Mouse (Mus musculus) gastrocnemius, postnatal 14 days (tissue): ENCODE measurements around the gene Calhm1. TPM values are rescaled to one million over a fixed set of nuclear protein-coding genes. Genes with fewer than 3 reads are reported as not detected.

ENCODE experiments used
- DNase-seq: peaks from one replicate; pipeline ENCODE4 v3.0.0; 2021; ENCODE audit warnings: mixed read lengths
- intact Hi-C: fragments of 180-260 bp; cut with DNase I; formaldehyde crosslinking; loops from one replicate; pipeline ENCODE4 v1.15.1; 2025; ENCODE audit warnings: low total_unique reads
- long read RNA-seq, 2 experiments: library from polyadenylated mRNA; stranded (forward); transcript quantifications; one replicate each; pipeline ENCODE4 v2.0.0; 2021
- total RNA-seq, 2 experiments: library from RNA; stranded (reverse); gene quantifications; 2 replicates each; pipeline ENCODE4 v1.2.3; 2021

The Calhm1 gene
- total RNA-seq: not detected
- long read RNA-seq, experiment 1: 0 reads
- long read RNA-seq, experiment 2: 0 reads

DNA sequence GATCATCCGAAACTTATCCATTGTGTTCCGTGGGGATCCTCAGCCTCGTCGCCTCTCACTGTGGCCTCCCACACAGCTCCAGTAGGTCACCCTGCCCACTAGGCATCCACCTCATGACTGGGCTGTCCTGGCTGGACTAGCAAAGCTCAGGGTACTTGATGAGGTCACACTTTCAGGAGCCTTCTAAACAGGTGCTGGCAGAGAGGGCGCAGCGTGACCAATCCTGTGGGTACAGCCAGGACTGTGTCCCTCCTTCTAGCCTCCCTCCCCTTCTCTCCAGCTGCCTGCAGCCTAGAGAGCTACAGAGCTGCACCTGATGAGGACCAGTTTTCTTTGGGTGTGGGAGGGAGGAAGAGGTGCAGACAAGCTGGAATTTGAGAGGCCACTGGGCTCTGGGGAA, at the start of gene Calhm1:
Gene Calhm1, minus strand, starts transcription at position 101 of the 400 bp plus-strand sequence.
- no peak for DNase-seq

GRCm38 (mm10) chr19:47192158-47192557, 48.1 kb upstream of the Calhm1 start:
- intact Hi-C loops: no loop called here
- DNase-seq: no peak

More for the DNA sequence above, at the start of gene Calhm1:
- intact Hi-C loops: no loop called here

DNA sequence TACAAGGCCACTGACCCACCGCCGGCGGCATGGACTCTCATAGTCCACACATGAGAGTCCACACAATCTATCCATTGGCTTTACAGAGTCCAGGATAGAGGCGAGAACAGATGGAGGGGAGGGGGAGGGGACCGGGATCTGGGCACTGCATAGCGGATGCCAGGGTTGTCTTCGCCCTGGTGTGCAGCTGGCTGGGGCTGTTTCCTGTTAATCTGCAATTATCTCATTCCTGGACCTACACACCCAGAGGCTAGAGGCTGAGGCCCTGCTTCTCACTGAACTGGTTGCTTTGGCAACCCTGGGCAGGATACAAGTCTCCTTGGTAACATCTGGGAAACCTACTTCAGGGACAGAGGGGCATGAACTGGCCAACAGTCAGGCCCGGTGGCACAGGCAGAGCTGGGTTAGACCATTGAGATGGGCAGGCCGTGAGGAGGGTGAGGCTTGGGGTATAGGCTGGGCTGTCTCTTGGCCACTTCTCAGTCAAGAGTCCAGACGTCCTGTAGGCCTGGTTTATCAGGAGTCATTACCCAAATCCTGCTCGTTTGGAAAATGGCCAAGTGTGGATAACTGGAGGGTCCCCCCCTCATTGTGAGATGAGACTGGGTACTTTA, 44.6 kb upstream of the Calhm1 start:
- intact Hi-C loops: no loop called here
- no peak for DNase-seq

GRCm38 (mm10) chr19:47186514-47187275, 42.6 kb upstream of the Calhm1 start:
- no peak for DNase-seq
- intact Hi-C loops: no loop called here

- intact Hi-C loops: no loop called here
- DNase-seq: no peak
Measured at GRCm38 (mm10) chr19:47184736-47185135, 40.7 kb upstream of the Calhm1 start.

- DNase-seq: no peak
- intact Hi-C loops: no loop called here
Measured at GRCm38 (mm10) chr19:47184221-47184620, 40.2 kb upstream of the Calhm1 start.

DNA sequence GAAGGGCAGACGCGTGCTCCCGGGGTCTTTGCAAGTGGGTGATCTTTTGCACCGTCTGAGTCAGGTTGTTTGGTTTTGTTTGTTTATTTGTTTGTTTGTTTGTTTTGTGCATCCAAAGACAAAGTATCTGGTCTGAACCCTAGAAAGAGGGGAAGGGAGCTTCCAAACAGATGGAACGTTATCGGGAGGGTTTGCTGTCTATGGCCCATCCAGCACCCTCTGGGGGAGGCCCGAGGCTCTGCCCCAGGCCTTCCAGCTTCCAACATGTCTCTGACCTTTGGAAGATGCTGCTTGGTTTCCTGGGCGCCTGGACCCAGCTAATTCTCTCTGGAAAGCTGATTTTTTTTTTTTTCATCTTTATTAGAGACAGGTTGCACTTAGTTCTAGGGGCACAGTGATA, 36.0 kb upstream of the Calhm1 start:
- DNase-seq: no peak
- intact Hi-C loops: no loop called here

GRCm38 (mm10) chr19:47179272-47179809, 35.3 kb upstream of the Calhm1 start:
- intact Hi-C loops: loop anchor here (5.0 kb wide), 1 partner anchor 158 kb away; no protein-coding TSS in a partner anchor
- DNase-seq: no peak

- intact Hi-C loops: loop anchor here (5.0 kb wide), 1 partner anchor 159 kb away; no protein-coding TSS in a partner anchor
- DNase-seq: peak; percentile 43
Measured at GRCm38 (mm10) chr19:47178431-47179271, 34.6 kb upstream of the Calhm1 start, which contains the start of gene Neurl1a. Neurl1a (plus strand) TSS chr19:47178820.

DNA sequence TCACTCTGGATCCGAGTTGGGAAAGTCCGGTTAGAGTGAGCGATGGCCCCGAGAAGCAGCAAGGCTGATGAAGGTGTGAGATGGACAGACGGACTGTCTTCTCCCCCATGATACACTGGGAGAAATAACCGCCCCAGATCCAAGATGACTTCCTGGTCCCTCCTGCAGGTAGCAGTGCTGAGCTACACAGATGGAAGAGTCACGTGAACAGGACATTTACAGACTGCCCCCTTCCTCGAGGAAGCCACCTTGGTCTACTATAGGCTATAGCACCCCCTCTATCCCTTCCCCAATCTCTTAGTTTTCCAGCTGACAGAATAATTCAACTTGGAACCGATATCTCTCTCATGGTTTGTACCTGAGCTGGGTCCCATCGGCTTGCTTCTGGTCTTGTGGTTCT, 33.9 kb upstream of the Calhm1 start:
- peak; percentile 37 for DNase-seq
- intact Hi-C loops: loop anchor here (5.0 kb wide), 1 partner anchor 159 kb away; no protein-coding TSS in a partner anchor

DNA sequence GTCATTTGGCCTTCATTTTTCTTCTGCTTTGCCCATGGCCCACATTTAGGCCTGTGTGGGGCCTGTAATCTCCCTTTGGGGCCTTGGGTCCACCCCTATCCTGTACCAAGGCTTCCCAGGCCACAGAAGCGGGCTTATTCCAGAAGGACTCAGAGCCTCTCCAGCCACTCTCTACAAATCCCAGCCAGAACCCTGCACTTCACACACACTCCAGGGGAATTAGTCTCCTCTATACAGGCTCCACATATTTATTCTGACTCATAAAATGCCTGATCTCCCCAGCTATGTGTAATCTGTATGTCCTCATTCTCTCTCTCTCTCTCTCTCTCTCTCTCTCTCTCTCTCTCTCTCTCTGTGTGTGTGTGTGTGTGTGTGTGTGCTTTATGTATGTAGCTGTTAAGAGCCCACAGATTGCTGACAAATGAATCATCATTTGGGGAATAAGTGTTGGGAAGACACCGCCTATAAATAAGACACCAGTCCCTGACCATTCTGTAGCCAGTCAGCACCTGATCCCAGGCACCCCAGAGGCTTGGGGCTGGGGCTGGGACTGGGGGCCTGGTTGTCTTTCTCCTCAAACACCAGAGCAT, 33.0 kb upstream of the Calhm1 start:
- no peak for DNase-seq
- intact Hi-C loops: loop anchor here (2.0 to 5.0 kb wide), 2 partner anchors 86 to 160 kb away; no protein-coding TSS in a partner anchor

- DNase-seq: no peak
- intact Hi-C loops: loop anchor here (5.0 kb wide), 1 partner anchor 162 kb away; no protein-coding TSS in a partner anchor
Measured at GRCm38 (mm10) chr19:47175472-47175871, 31.4 kb upstream of the Calhm1 start.

- intact Hi-C loops: no loop called here
- no peak for DNase-seq
Measured at GRCm38 (mm10) chr19:47174515-47174914, 30.5 kb upstream of the Calhm1 start.

DNA sequence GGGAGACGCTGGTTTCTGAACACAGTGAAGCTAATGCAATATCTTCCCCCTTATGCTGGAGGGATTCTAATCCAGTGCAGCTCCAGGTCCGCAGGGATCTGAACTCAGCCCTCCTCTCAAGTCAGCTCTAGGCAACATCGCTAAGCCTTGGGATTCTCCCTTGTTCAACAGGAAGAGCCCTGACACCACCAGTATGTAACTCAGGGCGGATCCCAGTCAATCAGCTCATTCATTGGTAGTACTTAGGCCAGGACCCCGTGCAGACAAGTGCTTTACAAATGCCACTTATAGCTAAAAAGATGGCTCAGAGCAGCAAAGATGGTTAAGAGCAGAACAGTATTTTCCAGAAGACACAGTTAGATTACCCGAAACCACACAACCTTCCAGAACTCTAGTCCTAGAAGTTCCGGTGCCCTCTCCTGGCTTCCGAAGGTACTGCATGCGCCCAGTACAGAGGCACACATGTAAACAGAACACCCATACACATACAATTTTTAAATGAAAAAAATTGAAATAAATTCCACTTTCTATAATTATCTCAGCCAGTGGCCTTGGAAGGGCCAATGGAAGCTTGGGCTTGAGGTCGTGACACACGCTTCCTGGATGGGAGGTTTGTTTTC, 24.8 kb upstream of the Calhm1 start:
- intact Hi-C loops: loop anchor here (5.0 kb wide), 1 partner anchor 52 kb away; no protein-coding TSS in a partner anchor
- DNase-seq: peak; percentile 81

GRCm38 (mm10) chr19:47168223-47168622, 24.2 kb upstream of the Calhm1 start:
- no peak for DNase-seq

GRCm38 (mm10) chr19:47167617-47168214, 23.7 kb upstream of the Calhm1 start:
- DNase-seq: no peak
- intact Hi-C loops: loop anchor here (5.0 kb wide), 1 partner anchor 50 kb away; no protein-coding TSS in a partner anchor

More at GRCm38 (mm10) chr19:47168223-47168622, 24.2 kb upstream of the Calhm1 start:
- intact Hi-C loops: loop anchor here (5.0 kb wide), 1 partner anchor 51 kb away; no protein-coding TSS in a partner anchor

- intact Hi-C loops: loop anchor here (5.0 kb wide), 1 partner anchor 49 kb away; no protein-coding TSS in a partner anchor
- DNase-seq: no peak
Measured at GRCm38 (mm10) chr19:47166758-47167157, 22.7 kb upstream of the Calhm1 start.

DNA sequence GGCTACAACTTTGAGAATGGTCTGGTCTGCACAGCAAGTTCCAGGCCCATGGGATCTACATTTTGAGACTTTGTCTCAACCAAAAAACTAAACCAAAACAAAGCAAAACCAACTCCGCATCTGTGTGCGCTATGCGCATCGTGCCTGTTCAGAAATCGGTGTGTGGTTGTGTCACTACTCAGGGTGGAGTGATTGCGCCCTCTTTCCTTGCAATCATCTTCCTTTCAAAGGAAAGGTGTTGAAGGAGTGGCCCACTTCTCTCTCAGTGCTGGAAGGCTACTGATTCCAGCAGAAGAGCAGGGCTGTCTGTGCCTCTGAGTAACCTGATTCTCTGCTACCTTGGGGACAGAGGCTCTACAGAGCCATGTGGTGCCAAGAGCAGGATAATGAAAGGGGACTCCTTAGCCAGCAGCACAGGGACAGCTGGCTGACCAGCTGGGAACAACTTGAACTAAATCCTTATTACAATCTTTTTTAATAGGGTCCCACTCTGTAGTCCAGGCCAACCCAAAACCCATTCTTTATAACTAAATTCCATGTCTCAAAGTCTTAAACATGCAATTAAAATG, 19.2 kb upstream of the Calhm1 start:
- intact Hi-C loops: no loop called here
- no peak for DNase-seq
